Mouse (Mus musculus): ENCODE measurements around the gene Dcaf1.

DNA sequence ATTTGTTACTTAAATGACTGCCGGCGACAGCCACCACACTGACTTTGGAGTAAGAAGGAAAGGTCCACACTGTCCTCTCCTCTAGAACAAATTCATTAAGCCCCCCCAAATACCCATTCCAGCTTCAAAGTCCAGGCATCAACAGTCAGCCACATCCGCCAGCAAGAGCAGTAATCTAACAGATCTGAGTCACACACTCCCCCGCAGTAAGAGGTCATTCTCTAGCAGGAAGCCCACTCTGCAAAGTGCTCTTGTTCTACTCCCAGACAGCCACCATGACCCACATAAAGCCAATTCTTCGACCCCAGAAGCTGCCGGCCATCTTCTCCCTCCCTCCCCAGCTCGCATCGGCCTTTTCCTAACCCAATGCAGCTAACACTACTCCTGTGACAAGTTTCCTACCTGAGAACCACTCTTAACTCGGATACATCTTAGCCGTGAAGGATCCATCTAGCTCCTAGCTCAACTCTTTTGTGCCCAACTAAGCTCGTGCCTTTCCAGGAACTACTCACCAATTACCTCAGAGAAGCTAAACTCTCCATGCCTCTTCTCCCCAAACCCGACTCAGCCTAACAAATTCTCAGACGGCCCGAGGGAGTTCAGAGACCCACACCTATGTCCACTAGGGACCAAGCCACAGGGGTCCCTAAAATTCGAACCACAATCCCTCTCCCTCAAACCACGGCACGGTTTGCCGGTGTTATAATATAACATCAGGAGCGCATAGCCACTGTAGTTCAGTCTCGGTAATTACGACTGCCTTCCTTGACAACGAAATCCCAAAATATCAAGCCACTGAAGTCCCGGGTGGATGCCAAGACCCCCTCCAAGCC, 33.5 kb upstream of the Dcaf1 start:
- TF ChIP-seq EP300 (optimal IDR thresholded peaks at IDR 0.05): no peak
- no peak for TF ChIP-seq CTCF (IDR thresholded peaks at IDR 0.05; ENCODE audit: low read depth)
